Mouse (Mus musculus) heart, adult 9 months (tissue): ENCODE measurements at regions not wholly inside any gene's neighbourhood (a gene's known extent, or its start where the extent isn't known, plus 50 kb on each side); places are given as distances from the start of the nearest gene placed in this dataset.
"Not testable (repeated sequence)": the region's sequence is repeated elsewhere in the genome, so short reads cannot be mapped to it uniquely, and the experiment has no call there.

Experiments
- DNase-seq, 2 experiments: peaks; one replicate each; pipeline ENCODE4 v3.0.0; 2022; ENCODE audit warnings: low spot score in 2 of 2

GRCm38 (mm10) chr1:79379736-79380135, 60.2 kb downstream of the Scg2 start:
- DNase-seq: no peak

GRCm38 (mm10) chr1:79374811-79375210, 65.1 kb downstream of the Scg2 start:
- no peak for DNase-seq

- DNase-seq: no peak
Measured at GRCm38 (mm10) chr1:79357291-79358045, 82.5 kb downstream of the Scg2 start.

GRCm38 (mm10) chr1:79346511-79346910, 93.4 kb downstream of the Scg2 start:
- no peak for DNase-seq

GRCm38 (mm10) chr1:79335480-79336114, 104.3 kb downstream of the Scg2 start:
- no peak for DNase-seq

GRCm38 (mm10) chr1:79317194-79317593, 122.7 kb downstream of the Scg2 start:
- DNase-seq: no peak

- peak in 1 of 2 experiments; percentile 1 for DNase-seq
Measured at GRCm38 (mm10) chr1:79314774-79315173, 125.1 kb downstream of the Scg2 start.

GRCm38 (mm10) chr1:79312153-79312552, 127.8 kb downstream of the Scg2 start:
- no peak for DNase-seq

- no peak for DNase-seq
Measured at GRCm38 (mm10) chr1:79303602-79304001, 136.3 kb downstream of the Scg2 start.

GRCm38 (mm10) chr1:79299639-79300038, 140.3 kb downstream of the Scg2 start:
- DNase-seq: no peak

- DNase-seq: no peak
Measured at GRCm38 (mm10) chr1:79259726-79260125, 180.2 kb downstream of the Scg2 start.

- no peak for DNase-seq
Measured at GRCm38 (mm10) chr1:79212970-79213369, 226.9 kb downstream of the Scg2 start.

- no peak for DNase-seq
Measured at GRCm38 (mm10) chr1:79212471-79212870, 227.4 kb downstream of the Scg2 start.

- not testable (repeated sequence) for DNase-seq
Measured at GRCm38 (mm10) chr1:79211981-79212380, 227.9 kb downstream of the Scg2 start.

GRCm38 (mm10) chr1:79207207-79207606, 232.7 kb downstream of the Scg2 start:
- no peak for DNase-seq

GRCm38 (mm10) chr1:79197682-79198081, 242.2 kb downstream of the Scg2 start:
- no peak for DNase-seq

- no peak for DNase-seq
Measured at GRCm38 (mm10) chr1:79191031-79191430, 248.9 kb downstream of the Scg2 start.

GRCm38 (mm10) chr1:79183534-79184411, 256.1 kb downstream of the Scg2 start:
- DNase-seq: no peak

GRCm38 (mm10) chr1:79144113-79144512, 295.8 kb downstream of the Scg2 start:
- DNase-seq: no peak
